Mouse (Mus musculus): ENCODE measurements around the gene Lrig1.

- TF ChIP-seq TBP (IDR thresholded peaks at IDR 0.05; ENCODE audit: low read depth, low read length) (no peak), POLR2A (IDR thresholded peaks at IDR 0.05; ENCODE audit: control insufficient read depth in 1 of 2, insufficient read depth in 1 of 2, low read depth in 1 of 2, low read length in 2 of 2, poor library complexity in 1 of 2) (no peak), UBTF (IDR thresholded peaks at IDR 0.05; ENCODE audit: borderline replicate concordance, insufficient read depth, low read depth, low read length) (no peak)
Observed at GRCm38 (mm10) chr6:94693091-94693490, 6.9 kb downstream of the Lrig1 start.
